Mouse (Mus musculus) liver, adult 2 months (tissue): ENCODE data around the gene Lin37. TPM values are rescaled to one million over a fixed set of nuclear protein-coding genes. Genes with fewer than 3 reads are reported as not detected.

Experiments used
- DNase-seq: peaks from one replicate; pipeline ENCODE4 v3.0.0-alpha.2; 2011; ENCODE audit warnings: low read depth, low spot score; ENCODE audit errors: extremely low read depth
- H3K27ac ChIP-seq: fragments of 200-500 bp; replicated peaks from 2 replicates; pipeline ENCODE4 v1.5.1; 2012; ENCODE audit warnings: low read depth, mild to moderate bottlenecking, control low read depth, inconsistent platforms, low read length; ENCODE audit not compliant: insufficient read depth
- H3K27me3 ChIP-seq: fragments of 200-500 bp; 2 replicates; pipeline ENCODE4 v1.6.1; 2012; ENCODE audit warnings: mild to moderate bottlenecking, moderate library complexity, low read length, inconsistent platforms; ENCODE audit not compliant: control insufficient read depth, insufficient read depth
- H3K36me3 ChIP-seq: fragments of 200-500 bp; 2 replicates; pipeline ENCODE4 v1.6.1; 2012; ENCODE audit warnings: low read length, inconsistent platforms; ENCODE audit not compliant: control insufficient read depth, insufficient read depth
- H3K4me1 ChIP-seq: fragments of 200-500 bp; 2 replicates; pipeline ENCODE4 v1.6.1; 2011; ENCODE audit warnings: low read length; ENCODE audit not compliant: control insufficient read depth, insufficient read depth
- H3K4me3 ChIP-seq: fragments of 200-500 bp; 2 replicates; pipeline ENCODE4 v1.5.1; 2011; ENCODE audit warnings: low read depth, mild to moderate bottlenecking, control low read depth, low read length, moderate library complexity; ENCODE audit not compliant: insufficient read depth
- H3K79me2 ChIP-seq: fragments of 200-500 bp; 2 replicates; pipeline ENCODE4 v1.6.1; 2012; ENCODE audit warnings: inconsistent platforms, mild to moderate bottlenecking, low read length, moderate library complexity; ENCODE audit not compliant: control insufficient read depth, insufficient read depth
- H3K9ac ChIP-seq: fragments of 200-500 bp; 2 replicates; pipeline ENCODE4 v1.6.1; 2012; ENCODE audit warnings: low read depth, mild to moderate bottlenecking, control low read depth, inconsistent platforms, low read length
- CTCF ChIP-seq: fragments of 200-500 bp; IDR thresholded peaks from 2 replicates; pipeline ENCODE4 v1.5.1; 2011; ENCODE audit warnings: low read depth, low read length, control low read depth
- POLR2A ChIP-seq: fragments of 200-500 bp; IDR thresholded peaks from 2 replicates; pipeline ENCODE4 v1.6.1; 2011; ENCODE audit warnings: low read length, control low read depth; ENCODE audit not compliant: insufficient read depth; ENCODE audit errors: extremely low read depth
- WGBS: fragments of 180-500 bp; shearing (Covaris S2); methylation state at CpG from one replicate; pipeline ENCODE4 v1.1.7; 2018; 5-methylcytosine and 5-hydroxymethylcytosine counted together
- polyA plus RNA-seq: library from polyadenylated mRNA; depleted of rRNA; stranded (reverse); fragments of >200 nt; gene quantifications from 2 replicates; pipeline ENCODE4 v1.2.3, GENCODE M21; 2012; rRNA removed
- total RNA-seq: library from RNA; depleted of rRNA; stranded (reverse); fragments of >200 nt; gene quantifications from 2 replicates; pipeline ENCODE4 v1.2.3, GENCODE M21; 2014; rRNA removed

Gene Lin37
- total RNA-seq: 2.7 and 4.0 TPM in 2 replicates
- 18.8 and 22.4 TPM in 2 replicates for polyA plus RNA-seq

- peak within 1 kb of the TSS; percentile 62 for H3K4me3 ChIP-seq
- no peaks in the 10 kb centered on the region for H3K27me3 ChIP-seq
- peaks cover 15% of the 10 kb centered on the region for H3K4me1 ChIP-seq
- peak; percentile 99 for DNase-seq
- no peaks in the 10 kb centered on the region for H3K79me2 ChIP-seq
- peak within 1 kb of the TSS; percentile 27 for H3K27ac ChIP-seq
- H3K36me3 ChIP-seq: peaks cover 5% of the 10 kb centered on the region; the same call in 1 of the 2 replicates
- WGBS: under 1% methylated on average over 20 of the region's 20 CpGs
- H3K9ac ChIP-seq: peak within 1 kb of the TSS; percentile 74
- TF ChIP-seq CTCF: no peak
- TF ChIP-seq POLR2A: 0 out of 2 replicates have a peak, but pooled peaks have one; percentile 45
These were observed at the start of gene Lin37 for GRCm38 (mm10) chr7:30559443-30559954. TSS of gene Lin37 (minus strand) at chr7:30559838.

GRCm38 (mm10) chr7:30608476-30608875, 48.8 kb upstream of the Lin37 start:
- Histone ChIP-seq H3K36me3 (no peaks in the 10 kb centered on the region), H3K4me3 (no peak overlapping the region), H3K27me3 (no peaks in the 10 kb centered on the region), H3K9ac (no peak overlapping the region), H3K79me2 (no peaks in the 10 kb centered on the region), H3K27ac (no peak overlapping the region), H3K4me1 (no peaks in the 10 kb centered on the region)
- WGBS: 66% methylated on average over 16 of the region's 16 CpGs
- DNase-seq: no peak
- no peak for TF ChIP-seq POLR2A
- no peak for TF ChIP-seq CTCF

GRCm38 (mm10) chr7:30607706-30608309, 48.2 kb upstream of the Lin37 start:
- Histone ChIP-seq H3K9ac (no peak overlapping the region), H3K36me3 (no peaks in the 10 kb centered on the region), H3K27me3 (no peaks in the 10 kb centered on the region), H3K4me1 (no peaks in the 10 kb centered on the region), H3K79me2 (no peaks in the 10 kb centered on the region), H3K4me3 (no peak overlapping the region), H3K27ac (no peak overlapping the region)
- WGBS: 32% methylated on average over 8 of the region's 8 CpGs
- peak; percentile 28 for DNase-seq
- no peak for TF ChIP-seq POLR2A
- TF ChIP-seq CTCF: peak; percentile 84

- Histone ChIP-seq H3K36me3 (no peaks in the 10 kb centered on the region), H3K4me1 (peaks cover 4% of the 10 kb centered on the region; the same call in 1 of the 2 replicates), H3K27me3 (no peaks in the 10 kb centered on the region), H3K79me2 (no peaks in the 10 kb centered on the region), H3K9ac (no peak overlapping the region), H3K4me3 (no peak overlapping the region), H3K27ac (no peak overlapping the region)
- TF ChIP-seq CTCF (no peak), POLR2A (no peak)
- no peak for DNase-seq
- WGBS: 85% methylated on average over 8 of the region's 8 CpGs
These were observed 45.3 kb upstream of the Lin37 start for GRCm38 (mm10) chr7:30604944-30605343.

- Histone ChIP-seq H3K36me3 (no peaks in the 10 kb centered on the region), H3K79me2 (no peaks in the 10 kb centered on the region), H3K27ac (no peak overlapping the region), H3K9ac (no peak overlapping the region), H3K4me1 (peaks cover 4% of the 10 kb centered on the region; the same call in 1 of the 2 replicates), H3K27me3 (no peaks in the 10 kb centered on the region), H3K4me3 (no peak overlapping the region)
- no peak for TF ChIP-seq POLR2A
- 67% methylated on average over 8 of the region's 8 CpGs for WGBS
- DNase-seq: no peak
These were observed 44.8 kb upstream of the Lin37 start for GRCm38 (mm10) chr7:30604424-30604823.

GRCm38 (mm10) chr7:30602583-30602982, 42.9 kb upstream of the Lin37 start:
- no peaks in the 10 kb centered on the region for H3K36me3 ChIP-seq
- H3K9ac ChIP-seq: no peak overlapping the region
- peaks cover 4% of the 10 kb centered on the region; the same call in 1 of the 2 replicates for H3K4me1 ChIP-seq
- TF ChIP-seq POLR2A: no peak
- no peak for TF ChIP-seq CTCF
- H3K27ac ChIP-seq: no peak overlapping the region
- 37% methylated on average over 3 of the region's 3 CpGs for WGBS
- H3K79me2 ChIP-seq: no peaks in the 10 kb centered on the region
- no peaks in the 10 kb centered on the region for H3K27me3 ChIP-seq
- DNase-seq: no peak
- H3K4me3 ChIP-seq: no peak overlapping the region
